8 mouse cellular contexts compared by ENCODE assay signal in genomic region chr3:85970742-85971598, GRCm38 (mm10). TPM values are rescaled to one million over a fixed set of nuclear protein-coding genes. Genes with fewer than 3 reads are reported as not detected.
DNase-seq lines count a peak whose midpoint lies in the region; ATAC-seq and TF ChIP-seq lines count a peak whose summit lies in the region.

Sh3d19 (plus strand) TSS chr3:85971109.

- intact Hi-C loops in left cerebral cortex, adult 2 months (cut with DNase I), result no loop called here

- no peaks in the 10 kb centered on the region for H3K36me3 ChIP-seq in hindbrain, embryonic 16.5 days (ENCODE audit: control insufficient read depth, insufficient read depth, low read length)

- peaks cover 8% of the 10 kb centered on the region for H3K4me1 ChIP-seq in hindbrain, embryonic 16.5 days (ENCODE audit: control insufficient read depth, insufficient read depth, low read depth, low read length)

- H3K27ac ChIP-seq in hindbrain, embryonic 16.5 days (ENCODE audit: low read depth, low read length), result peak within 1 kb of the TSS; percentile 73
- H3K27ac ChIP-seq in left cerebral cortex, adult 2 months, result peak within 1 kb of the TSS; percentile 67

- H3K4me2 ChIP-seq in hindbrain, embryonic 16.5 days (ENCODE audit: low read length), result peak within 1 kb of the TSS; percentile 64

- no peak for TF ChIP-seq CTCF in left cerebral cortex, adult 2 months (IDR thresholded peaks at IDR 0.05)

- H3K9ac ChIP-seq in hindbrain, embryonic 16.5 days (ENCODE audit: low read depth, low read length), result peak within 1 kb of the TSS; percentile 96

- peak; percentile 96 for ATAC-seq in hindbrain, embryonic 16.5 days

- DNase-seq in adrenal gland, postnatal 10 days, result peak; percentile 91
- DNase-seq in embryo, embryonic 10 days (ENCODE audit: low spot score), result peak; percentile 84
- DNase-seq in gastrocnemius, postnatal 10 days, result peak; percentile 77
- peak; percentile 51 to 58 for DNase-seq in left cerebral cortex, adult 2 months (ENCODE audit: extremely low spot score in 1 of 2, low spot score in 2 of 2)
- DNase-seq in lung, postnatal 36 days, result peak; percentile 93
- peak; percentile 71 to 75 for DNase-seq in right cerebral cortex, postnatal 10 days (ENCODE audit: low spot score in 2 of 2)
- no peak for DNase-seq in T-cell, adult 2 months (ENCODE audit: low spot score)

- under 1% methylated on average over 54 of the region's 73 CpGs for WGBS in hindbrain, embryonic 16.5 days

- H3K9me3 ChIP-seq in hindbrain, embryonic 16.5 days (ENCODE audit: control insufficient read depth, low read length), result no peaks in the 10 kb centered on the region

- no peaks in the 10 kb centered on the region for H3K27me3 ChIP-seq in hindbrain, embryonic 16.5 days (replicated peaks; ENCODE audit: control insufficient read depth, insufficient read depth, low read length)

- H3K4me3 ChIP-seq in hindbrain, embryonic 16.5 days (ENCODE audit: low read length), result peak within 1 kb of the TSS; percentile 91
- H3K4me3 ChIP-seq in left cerebral cortex, adult 2 months, result peak within 1 kb of the TSS; percentile 58

RNA-seq across cellular contexts. Expression of gene Sh3d19, which starts in this region (rescaled TPM):
- total RNA-seq in adrenal gland, postnatal 10 days (2021), result 10 to 100 TPM; 26.2 to 28.9 TPM
- total RNA-seq in gastrocnemius, postnatal 10 days (2021), result 10 to 100 TPM; 26.7 to 35.6 TPM
- polyA plus RNA-seq in hindbrain, embryonic 16.5 days (2015; fragmentation: Nextera tagmentation; extraction: Ambion mirVana), result 14.0 and 15.5 TPM in 2 replicates
- total RNA-seq in left cerebral cortex, adult 2 months (2021), result 10 to 100 TPM; 15.6 to 16.0 TPM
